Mouse (Mus musculus) central nervous system, embryonic 11.5 days (tissue): ENCODE results near the gene Nnmt. TPM values are rescaled to one million over a fixed set of nuclear protein-coding genes. Genes with fewer than 3 reads are reported as not detected.

ENCODE experiments used
- polyA plus RNA-seq: library from polyadenylated mRNA; depleted of rRNA; stranded (reverse); fragments of >200 nt; gene quantifications from 2 replicates; pipeline ENCODE4 v1.2.3, GENCODE M21; 2012; rRNA removed

Gene Nnmt
- 0.58 and 1.0 TPM in 2 replicates for polyA plus RNA-seq

DNA sequence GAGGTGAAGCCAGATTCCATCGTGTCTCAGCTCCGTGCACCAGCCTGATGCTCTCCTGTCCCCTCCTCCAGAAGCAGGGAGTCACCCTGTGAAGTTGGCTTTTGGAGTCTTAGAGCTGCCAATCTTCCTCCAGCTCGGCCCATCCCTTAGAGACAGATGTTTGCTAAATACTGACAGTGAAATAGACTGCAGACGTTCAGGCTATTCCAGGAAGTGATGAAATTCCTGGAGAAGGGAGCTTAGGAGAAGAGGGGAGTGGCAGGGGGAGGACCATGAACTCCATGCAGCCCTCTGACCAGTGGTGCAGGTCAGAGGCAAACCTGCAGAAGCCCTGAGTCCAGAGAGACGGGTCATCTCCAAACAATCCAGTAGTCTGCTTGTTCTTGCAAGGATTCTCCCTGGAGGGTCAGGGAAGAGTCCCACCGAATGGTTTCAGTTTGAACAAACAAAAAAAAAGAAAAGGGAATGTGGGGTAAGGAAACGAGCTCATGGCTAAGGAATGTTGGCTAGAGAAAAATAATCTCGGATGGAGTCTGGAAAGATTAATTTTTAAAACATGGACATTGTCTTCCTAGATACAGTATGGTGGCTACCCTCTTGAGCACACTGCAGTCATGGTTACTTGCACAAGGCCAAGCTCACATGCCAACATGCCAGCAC is at the start of gene Nnmt:
Gene Nnmt, minus strand, starts transcription at position 215 of the 660 bp plus-strand sequence.

Other genes starting within 250 kb of the Nnmt start
- 77.8 and 93.3 TPM in 2 replicates for gene Rexo2, start 124.5 kb downstream of the Nnmt start, polyA plus RNA-seq
- 28.1 and 57.4 TPM in 2 replicates for gene Rbm7, start 109.9 kb downstream of the Nnmt start, polyA plus RNA-seq
- gene Gm5617, start 109.7 kb downstream of the Nnmt start, polyA plus RNA-seq = 20.3 and 29.4 TPM in 2 replicates
- gene Zbtb16, start 231.1 kb upstream of the Nnmt start, polyA plus RNA-seq = 5.6 and 11.0 TPM in 2 replicates